Mouse (Mus musculus): ENCODE measurements around the gene Prickle3.
A peak's percentile ranks its signal among the peaks of the same experiment; 100 is the strongest.
"Not testable (repeated sequence)": the region's sequence is repeated elsewhere in the genome, so short reads cannot be mapped to it uniquely, and the experiment has no call there.

Gene Prickle3

DNA sequence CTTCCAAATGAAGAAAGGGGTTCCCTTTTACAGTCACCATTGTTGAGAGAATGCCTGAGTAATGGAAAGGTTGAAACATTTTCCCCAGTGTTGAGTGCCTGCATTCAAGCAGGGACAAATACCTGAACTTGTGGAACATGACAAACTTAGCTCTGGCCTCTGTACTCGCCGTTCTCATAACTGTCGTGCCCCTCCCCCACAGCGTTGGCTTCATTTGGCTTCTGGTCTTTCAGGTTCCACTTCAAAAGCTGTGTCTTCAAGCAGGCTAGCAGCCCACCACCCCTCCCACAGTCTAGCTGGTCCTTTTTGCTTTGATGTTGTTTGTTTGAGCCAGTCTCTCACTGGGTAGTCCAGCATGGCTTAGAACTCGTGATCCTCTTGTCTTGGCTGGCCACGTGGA is 15.7 kb downstream of the Prickle3 start:
- no peak for DNase-seq

DNA sequence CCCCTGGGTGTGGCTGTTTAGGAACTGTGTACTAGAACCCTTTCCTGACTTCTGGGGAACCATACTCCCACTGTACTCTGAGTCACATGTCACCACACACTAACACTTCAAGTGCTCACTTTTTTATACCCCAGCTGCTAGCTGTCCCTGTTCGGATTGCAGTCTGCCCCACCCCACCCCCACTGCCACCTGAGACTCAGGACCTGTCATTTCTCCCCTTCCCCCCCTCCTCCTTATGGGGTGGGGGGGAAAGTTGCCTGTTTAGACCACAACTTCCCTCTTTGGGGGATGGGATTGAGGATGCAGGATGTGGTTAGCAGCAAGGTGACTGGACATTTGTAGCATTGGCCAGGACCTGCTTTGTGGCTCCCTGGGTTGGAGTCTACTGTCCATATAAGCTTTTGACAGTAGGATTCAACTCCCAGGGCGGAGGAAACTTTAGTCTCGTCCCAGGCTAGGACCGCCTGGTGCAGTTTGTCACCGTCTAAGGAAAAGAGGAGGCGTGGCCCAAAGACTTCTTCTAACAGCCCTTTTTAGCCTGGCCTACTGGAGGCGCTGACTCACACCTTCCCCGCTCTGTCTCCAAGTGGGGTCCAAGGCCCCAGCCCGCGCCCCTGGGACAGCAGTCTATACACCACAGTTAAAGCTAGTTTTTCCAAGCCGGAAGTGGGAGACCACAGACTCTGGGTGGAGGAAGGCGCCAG is 16.7 kb downstream of the Prickle3 start:
- peak; percentile 34 for DNase-seq

DNA sequence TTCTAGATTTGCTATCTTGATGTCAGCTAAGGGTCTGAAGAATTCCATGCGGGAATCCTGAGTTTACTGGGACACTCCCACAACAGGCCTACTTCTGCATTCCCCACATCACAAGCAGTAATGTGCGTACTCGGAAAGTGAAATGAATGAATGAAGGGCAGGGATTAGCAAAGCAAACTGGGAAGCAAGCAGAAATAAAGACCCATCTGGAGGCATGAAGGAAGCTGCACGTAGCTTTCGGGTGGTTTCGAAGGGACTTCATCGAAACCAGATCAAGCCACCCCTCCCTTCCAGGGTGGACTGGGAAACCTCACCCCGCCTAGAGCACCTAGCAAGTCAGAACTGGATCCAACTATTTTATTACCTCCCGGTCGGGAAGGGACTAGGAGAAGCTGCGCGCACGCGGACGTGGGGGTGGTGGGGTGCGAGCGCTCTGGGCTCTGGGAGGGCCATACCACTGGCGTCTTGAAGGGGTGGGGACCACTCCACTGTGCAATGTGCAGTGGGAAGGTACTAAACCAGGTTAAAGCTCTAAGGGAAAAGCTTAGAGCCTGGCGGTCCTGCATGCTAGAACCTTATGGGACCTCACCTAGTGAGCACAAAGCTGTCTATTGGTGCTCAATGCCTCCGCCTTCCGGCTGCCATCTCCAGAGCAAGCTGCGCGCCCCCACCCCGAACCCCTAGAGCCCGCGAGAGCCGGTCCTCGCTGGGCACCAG is 17.4 kb downstream of the Prickle3 start:
- DNase-seq, result peak; percentile 19

DNA sequence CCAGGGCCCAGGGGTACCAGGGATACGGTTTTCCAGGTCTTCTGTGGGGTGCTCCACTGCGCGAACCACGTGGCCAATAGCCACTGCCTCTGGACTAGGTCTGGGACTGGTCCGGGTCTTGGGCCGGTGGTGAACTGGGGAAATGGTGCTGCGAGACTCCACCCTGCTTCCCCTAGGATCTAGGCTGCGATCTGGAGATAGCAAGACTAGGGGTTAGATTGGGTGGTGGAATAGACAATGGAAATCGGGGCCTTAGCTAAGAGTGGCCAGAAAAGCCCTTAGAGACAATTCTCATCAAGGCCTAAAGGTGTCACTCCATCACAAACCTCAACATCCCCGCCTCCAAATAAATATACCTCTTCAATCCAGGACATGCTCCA is 17.9 kb downstream of the Prickle3 start:
- no peak for DNase-seq

DNA sequence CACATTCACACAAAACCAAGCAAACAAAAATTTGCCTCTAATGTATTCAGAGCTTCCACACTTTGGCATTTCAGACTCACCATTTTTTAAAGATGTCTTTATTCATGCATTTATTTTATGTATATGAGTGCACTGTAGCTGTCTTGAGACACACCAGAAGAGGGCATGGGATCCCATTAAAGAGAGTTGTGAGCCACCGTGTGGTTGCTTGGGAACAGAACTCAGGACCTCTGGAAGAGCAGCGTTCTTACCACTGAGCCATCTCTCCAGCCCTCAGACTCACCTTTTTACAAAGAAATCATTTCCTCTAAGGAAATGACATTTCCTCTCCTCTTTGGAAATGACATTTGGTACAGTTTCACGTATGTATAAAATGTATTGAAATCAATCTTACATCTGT is 21.9 kb downstream of the Prickle3 start:
- no peak for DNase-seq

DNA sequence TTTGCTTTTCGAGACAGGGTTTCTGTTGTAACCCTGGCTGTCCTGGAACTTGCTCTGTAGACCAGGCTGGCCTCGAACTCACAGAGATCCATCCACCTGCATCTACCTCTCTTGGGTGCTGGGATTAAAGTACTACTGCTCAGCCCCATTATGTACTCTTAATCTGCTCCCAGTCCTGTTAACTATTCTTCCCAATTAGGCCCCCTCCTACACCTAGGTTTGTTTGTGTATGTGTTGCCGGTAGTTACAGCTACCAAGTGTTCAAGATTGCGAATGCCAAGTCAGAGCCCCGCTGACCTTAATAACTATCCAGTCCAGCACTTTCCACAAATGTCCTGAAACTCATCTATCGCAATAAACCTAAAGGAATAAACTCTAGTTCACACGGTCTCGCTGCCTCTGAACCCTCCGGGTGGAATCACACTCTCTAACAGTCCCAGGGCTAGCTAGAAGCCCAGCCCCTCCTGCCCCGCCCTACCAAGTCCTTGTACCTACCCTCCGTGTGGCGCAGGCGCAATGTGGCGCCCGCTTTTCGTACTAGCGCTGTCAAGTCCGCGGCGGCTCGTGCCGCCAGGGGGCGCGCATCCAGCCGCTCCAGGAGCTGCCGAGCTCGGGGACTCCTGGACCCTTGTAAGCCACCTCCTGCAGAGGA is 22.5 kb downstream of the Prickle3 start:
- peak; percentile 91 for DNase-seq

DNA sequence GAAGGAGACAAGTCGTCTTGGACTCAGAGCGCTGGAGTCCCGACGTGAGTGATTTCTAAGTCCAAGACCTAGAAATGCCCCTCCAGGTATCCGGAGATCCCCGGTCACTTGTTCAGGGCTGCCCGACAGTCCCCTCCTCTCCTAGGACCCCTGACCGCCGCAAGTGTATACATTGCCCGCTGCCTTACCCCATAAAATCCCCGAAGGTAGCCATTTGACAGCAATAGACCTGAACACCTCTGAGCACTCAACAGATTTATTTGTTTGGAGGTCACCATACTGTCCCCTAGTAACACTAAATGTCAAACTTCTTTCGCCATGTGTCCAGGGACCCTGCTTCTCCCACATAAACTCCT is 23.0 kb downstream of the Prickle3 start:
- no peak for DNase-seq

DNA sequence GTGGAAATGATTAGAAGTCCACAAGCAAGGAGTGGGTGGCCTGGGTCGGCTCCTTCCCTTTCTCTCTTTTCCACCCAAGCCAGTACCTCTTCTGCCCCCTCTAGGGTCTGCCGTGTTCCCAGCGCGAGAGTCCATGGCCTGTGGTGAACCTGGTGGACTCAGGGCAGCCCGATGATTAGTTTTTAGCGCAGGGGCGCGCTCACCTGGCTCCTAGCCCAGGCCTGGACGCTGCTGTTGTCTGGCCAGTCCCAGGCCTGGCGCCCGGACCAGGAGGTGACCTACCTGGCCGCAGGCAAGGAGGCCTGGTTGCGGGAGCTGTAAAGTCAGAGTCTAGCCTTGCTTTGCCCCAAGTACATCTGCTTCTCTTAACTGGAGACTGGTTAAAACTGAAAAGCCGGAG is 23.8 kb downstream of the Prickle3 start, which contains the start of gene Magix:
Gene Magix (minus strand): TSS at position 388 of the 400 bp plus-strand sequence.
- no peak for DNase-seq

DNA sequence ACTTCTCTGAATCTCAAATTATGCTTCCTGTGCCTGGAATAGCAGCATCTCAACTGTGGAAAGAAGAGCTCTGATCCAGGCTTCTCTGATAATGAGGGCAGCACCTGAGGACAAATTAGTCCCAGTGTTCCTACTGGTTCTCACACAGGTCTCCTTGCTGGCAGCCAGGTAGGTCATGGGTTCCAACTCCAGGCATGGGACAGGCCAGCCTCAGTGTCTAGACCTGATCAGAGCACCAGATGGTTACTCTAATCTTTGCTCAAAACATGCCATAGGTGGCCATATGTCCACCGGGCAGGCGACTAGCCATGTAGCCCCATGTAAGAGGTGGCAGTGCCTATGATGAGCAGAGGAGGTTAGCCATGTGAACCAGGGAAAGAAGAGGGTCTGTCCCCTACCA is 31.3 kb downstream of the Prickle3 start:
- no peak for DNase-seq

DNA sequence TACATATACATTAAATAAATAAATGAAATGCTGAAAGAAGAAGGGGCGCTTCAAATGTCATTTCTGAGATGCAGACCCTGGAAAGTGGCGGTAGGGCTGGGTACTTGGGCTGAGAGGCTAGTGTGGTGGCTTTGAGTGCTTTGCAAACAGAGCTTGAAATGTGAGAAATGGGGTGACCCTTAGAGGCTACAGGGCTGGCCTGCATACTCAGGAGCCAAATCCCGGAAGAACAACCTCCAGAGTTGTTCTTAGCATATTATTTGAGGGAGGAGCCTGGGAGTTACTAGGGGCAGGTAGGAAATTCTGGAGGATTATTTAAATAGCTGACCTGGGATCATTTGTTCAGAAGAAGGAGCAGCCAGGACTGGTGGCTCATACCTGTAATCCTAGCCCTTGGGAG is 33.4 kb downstream of the Prickle3 start:
- no peak for DNase-seq

DNA sequence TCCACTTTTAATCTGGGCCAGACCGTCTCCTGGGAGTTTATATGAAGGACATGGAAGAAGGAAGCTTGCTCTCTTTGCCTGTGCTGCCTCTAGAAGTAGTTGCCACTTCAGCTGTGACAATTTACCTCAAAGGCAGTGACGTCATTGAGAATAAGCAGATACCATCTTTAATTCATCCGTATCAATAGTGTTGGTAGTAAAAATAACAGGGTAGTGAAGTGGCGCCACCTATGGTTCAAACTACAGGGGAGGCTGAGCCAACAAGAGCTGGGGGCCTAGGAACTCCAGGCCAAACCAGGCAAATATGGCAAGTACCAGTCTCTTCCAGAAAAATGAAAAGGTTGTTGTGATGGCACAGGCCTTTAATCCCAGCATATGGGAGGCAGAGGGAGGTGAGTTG is 35.8 kb downstream of the Prickle3 start:
- no peak for DNase-seq

DNA sequence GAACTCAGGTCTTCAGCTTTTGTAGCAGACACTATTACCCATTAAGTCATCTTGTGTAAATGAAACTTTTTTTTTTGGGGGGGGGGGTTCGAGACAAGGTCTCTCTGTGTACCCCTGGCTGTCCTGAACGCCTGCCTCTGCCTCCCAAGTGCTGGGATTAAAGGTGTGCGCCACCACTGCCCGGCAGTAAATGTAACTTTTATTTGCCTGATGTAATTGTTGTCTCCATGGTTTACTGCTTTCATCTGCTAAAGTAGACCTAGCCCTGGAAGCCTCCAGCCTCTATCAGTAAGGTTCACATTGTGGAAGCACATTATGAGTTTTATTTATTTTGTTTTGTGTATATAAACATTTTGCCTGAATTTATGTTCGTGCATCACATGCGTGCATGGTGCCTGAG is 39.5 kb downstream of the Prickle3 start:
- DNase-seq, result no peak

DNA sequence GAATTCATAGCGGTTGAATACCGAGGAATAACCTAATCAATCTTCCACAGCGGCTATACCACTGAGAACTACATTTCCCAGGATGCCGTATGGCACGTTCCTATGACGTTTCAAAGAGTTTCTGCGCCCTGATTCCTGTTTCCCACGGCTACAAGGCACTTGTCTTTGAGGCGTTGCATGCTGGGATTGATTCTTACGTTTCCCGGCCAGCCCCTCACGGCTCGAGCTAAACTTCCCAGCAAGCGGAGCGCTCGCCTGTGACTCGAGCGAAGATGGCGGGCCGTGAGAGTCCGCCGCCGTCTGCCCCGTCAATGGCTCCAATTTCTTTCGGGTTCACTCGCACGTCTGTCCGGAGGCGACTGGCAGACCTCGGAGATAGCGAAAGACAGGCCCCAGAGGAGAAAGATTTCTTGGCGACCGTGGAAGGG is 39.9 kb downstream of the Prickle3 start, which contains the start of gene Gpkow:
Gene Gpkow (plus strand): TSS at position 178 of the 428 bp plus-strand sequence.
- DNase-seq, result peak; percentile 86

DNA sequence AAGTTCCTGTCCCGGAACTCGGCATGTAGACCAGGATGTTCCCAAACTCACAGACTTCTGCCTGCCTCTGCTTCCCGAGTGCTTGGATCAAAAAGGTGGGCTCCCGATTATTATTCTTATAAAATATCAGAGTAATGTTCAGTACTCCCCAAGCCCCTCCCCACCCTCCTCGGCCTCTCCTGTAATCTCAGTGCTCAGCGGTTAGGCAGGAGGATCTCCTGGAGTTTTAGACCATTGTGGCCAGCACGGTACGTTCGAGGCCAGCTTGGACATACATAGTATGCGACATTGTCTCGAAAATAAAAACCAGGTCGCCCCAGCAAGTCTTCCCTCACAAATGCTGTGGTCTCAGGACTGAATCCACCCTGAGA is 56.7 kb downstream of the Prickle3 start:
- not testable (repeated sequence) for DNase-seq

DNA sequence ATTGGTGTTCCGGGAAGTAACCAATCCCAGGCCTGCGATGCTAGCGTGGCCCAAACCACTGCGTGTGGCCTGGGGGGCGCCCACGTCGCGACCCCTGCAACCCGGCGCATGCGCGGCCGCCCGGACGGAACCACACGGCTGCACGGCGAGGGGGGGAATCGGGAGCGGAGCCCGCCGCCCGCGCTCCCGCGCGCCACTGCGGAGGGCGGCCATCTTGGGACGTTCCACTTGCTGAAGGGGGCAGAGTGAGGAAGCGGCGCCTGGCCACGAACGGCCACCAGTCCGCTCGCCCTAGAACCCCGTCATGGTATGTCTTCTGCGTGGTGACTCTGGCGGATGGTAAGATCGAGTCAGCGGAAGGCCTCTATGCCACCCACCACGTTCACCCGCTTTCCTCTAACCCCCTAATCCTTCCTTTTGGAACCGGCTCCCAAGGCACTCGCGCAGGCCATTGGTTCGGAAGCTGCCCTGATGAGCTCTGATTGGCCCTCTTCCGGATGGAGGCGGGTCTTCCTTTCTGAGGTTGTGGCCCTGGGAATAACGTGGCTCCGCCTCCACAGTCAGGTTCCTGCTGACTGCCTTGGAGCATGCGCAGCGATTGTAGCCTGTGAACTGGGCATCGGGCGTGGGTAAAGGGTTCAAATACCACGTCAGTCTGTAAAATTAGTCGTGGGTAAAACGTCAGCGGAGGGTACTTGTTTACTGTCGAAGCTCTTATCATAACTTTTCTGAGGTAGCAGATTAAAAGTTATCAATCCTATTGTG is 57.3 kb downstream of the Prickle3 start, which contains the start of gene Wdr45:
Gene Wdr45 (plus strand): TSS at position 199 of the 765 bp plus-strand sequence.
- DNase-seq, result peak; percentile 93

DNA sequence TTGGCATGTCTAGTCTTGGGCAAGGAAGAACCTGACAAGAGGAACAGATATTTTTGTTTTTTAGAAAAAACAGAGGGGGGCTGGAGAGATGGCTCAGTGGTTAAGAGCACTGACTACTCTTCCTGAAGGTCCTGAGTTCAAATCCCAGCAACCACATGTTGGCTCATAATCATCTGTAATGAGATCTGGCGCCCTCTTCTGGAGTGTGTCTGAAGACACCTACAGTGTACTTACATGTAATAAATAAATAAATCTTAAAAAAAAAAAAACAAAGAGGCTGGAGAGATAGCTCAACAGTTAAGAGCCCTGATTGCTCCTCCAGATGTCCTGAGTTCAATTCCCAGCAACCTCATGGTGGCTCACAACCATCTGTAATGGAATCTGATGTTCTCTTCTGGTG is 59.0 kb downstream of the Prickle3 start:
- DNase-seq, result not testable (repeated sequence)
